Comparison of ENCODE assay signal across 8 mouse cellular contexts in genomic region chr5:23434598-23435481, GRCm38 (mm10). TPM values are rescaled to one million over a fixed set of nuclear protein-coding genes. Genes with fewer than 3 reads are reported as not detected.
A peak's percentile ranks its signal among the peaks of the same experiment; 100 is the strongest.
DNase-seq lines count a peak whose midpoint lies in the region; ATAC-seq and TF ChIP-seq lines count a peak whose summit lies in the region.

No protein-coding gene starts in this region.

- TF ChIP-seq POLR2A in myocyte (IDR thresholded peaks at IDR 0.05; ENCODE audit: insufficient read length, low read depth): peak; percentile 41

- peak overlapping the region; percentile 97 for H3ac ChIP-seq in myocyte (ENCODE audit: control insufficient read depth, insufficient read length)

- peak overlapping the region; percentile 100 for H3K27ac ChIP-seq in embryonic facial prominence, embryonic 15.5 days (replicated peaks)
- H3K27ac ChIP-seq in heart, embryonic 10.5 days: peak overlapping the region; percentile 100
- H3K27ac ChIP-seq in kidney, embryonic 15.5 days: peak overlapping the region; percentile 100
- H3K27ac ChIP-seq in liver, embryonic 12.5 days: peak overlapping the region; percentile 100

- H3K9ac ChIP-seq in embryonic facial prominence, embryonic 15.5 days: peak overlapping the region; percentile 99
- peak overlapping the region; percentile 97 for H3K9ac ChIP-seq in kidney, embryonic 15.5 days
- H3K9ac ChIP-seq in liver, embryonic 12.5 days: peak overlapping the region; percentile 93

- WGBS in embryonic facial prominence, embryonic 15.5 days: under 1% methylated on average over 46 of the region's 46 CpGs
- under 1% methylated on average over 46 of the region's 46 CpGs for WGBS in heart, embryonic 10.5 days
- under 1% methylated on average over 46 of the region's 46 CpGs for WGBS in kidney, embryonic 15.5 days
- WGBS in liver, embryonic 12.5 days (ENCODE audit: insufficient replicate concordance): under 1% methylated on average over 46 of the region's 46 CpGs

- H3K4me3 ChIP-seq in embryonic facial prominence, embryonic 15.5 days (replicated peaks): peak overlapping the region; percentile 87
- H3K4me3 ChIP-seq in heart, embryonic 10.5 days: peak overlapping the region; percentile 86
- H3K4me3 ChIP-seq in kidney, embryonic 15.5 days (replicated peaks): peak overlapping the region; percentile 72
- H3K4me3 ChIP-seq in liver, embryonic 12.5 days: peak overlapping the region; percentile 95
- peak overlapping the region; percentile 99 for H3K4me3 ChIP-seq in myocyte

- ATAC-seq in embryonic facial prominence, embryonic 15.5 days (ENCODE audit: insufficient number of reproducible peaks, low FRiP score, low TSS enrichment, low read depth): no peak
- peak; percentile 3 for ATAC-seq in kidney, embryonic 15.5 days (replicated peaks; ENCODE audit: low FRiP score)
- ATAC-seq in liver, embryonic 12.5 days: peak; percentile 28; the same call in 1 of the 2 replicates

- H3K36me3 ChIP-seq in embryonic facial prominence, embryonic 15.5 days: no peaks in the 10 kb centered on the region
- H3K36me3 ChIP-seq in heart, embryonic 10.5 days: no peaks in the 10 kb centered on the region
- H3K36me3 ChIP-seq in kidney, embryonic 15.5 days: no peaks in the 10 kb centered on the region
- H3K36me3 ChIP-seq in liver, embryonic 12.5 days: no peaks in the 10 kb centered on the region
- H3K36me3 ChIP-seq in myocyte (ENCODE audit: control insufficient read depth, insufficient read depth): no peaks in the 10 kb centered on the region

- 0 out of 2 replicates have a peak, but pooled peaks cover 7% of the 10 kb centered on the region for H3K4me1 ChIP-seq in embryonic facial prominence, embryonic 15.5 days
- peaks cover 5% of the 10 kb centered on the region; the same call in 1 of the 2 replicates for H3K4me1 ChIP-seq in heart, embryonic 10.5 days
- peaks cover 24% of the 10 kb centered on the region for H3K4me1 ChIP-seq in kidney, embryonic 15.5 days
- peaks cover 38% of the 10 kb centered on the region for H3K4me1 ChIP-seq in liver, embryonic 12.5 days

- DNase-seq in 3T3-L1 (ENCODE audit: low read depth, low spot score): peak; percentile 62
- DNase-seq in adrenal gland, postnatal 25 days: peak; percentile 50
- peak; percentile 81 for DNase-seq in heart, embryonic 10.5 days (ENCODE audit: low spot score)
- peak; percentile 53 to 82 for DNase-seq in spleen, postnatal 4 days (ENCODE audit: low spot score in 2 of 2)

- H3K27me3 ChIP-seq in embryonic facial prominence, embryonic 15.5 days: no peaks in the 10 kb centered on the region
- no peaks in the 10 kb centered on the region for H3K27me3 ChIP-seq in heart, embryonic 10.5 days (ENCODE audit: insufficient read depth, poor library complexity, severe bottlenecking)
- H3K27me3 ChIP-seq in kidney, embryonic 15.5 days: no peaks in the 10 kb centered on the region
- no peaks in the 10 kb centered on the region for H3K27me3 ChIP-seq in liver, embryonic 12.5 days (replicated peaks)
- no peaks in the 10 kb centered on the region for H3K27me3 ChIP-seq in myocyte (ENCODE audit: control insufficient read depth, insufficient read depth, insufficient read length)

- H3K9me3 ChIP-seq in embryonic facial prominence, embryonic 15.5 days (replicated peaks): no peaks in the 10 kb centered on the region
- H3K9me3 ChIP-seq in heart, embryonic 10.5 days: no peaks in the 10 kb centered on the region
- H3K9me3 ChIP-seq in kidney, embryonic 15.5 days (replicated peaks): no peaks in the 10 kb centered on the region
- no peaks in the 10 kb centered on the region for H3K9me3 ChIP-seq in liver, embryonic 12.5 days (replicated peaks)

- peaks cover 82% of the 10 kb centered on the region for H3K79me2 ChIP-seq in myocyte (ENCODE audit: control insufficient read depth, insufficient read depth)

- H3K4me2 ChIP-seq in embryonic facial prominence, embryonic 15.5 days (replicated peaks): peak overlapping the region; percentile 69
- H3K4me2 ChIP-seq in kidney, embryonic 15.5 days: peak overlapping the region; percentile 80
- peak overlapping the region; percentile 89 for H3K4me2 ChIP-seq in liver, embryonic 12.5 days
- H3K4me2 ChIP-seq in myocyte (ENCODE audit: low read depth): peak overlapping the region; percentile 75

TF ChIP-seq in myocyte, 11 proteins besides CTCF, POLR2A, EP300 and RAD21:
- TF ChIP-seq SRF (IDR thresholded peaks at IDR 0.05; ENCODE audit: control insufficient read depth, insufficient read length, low read depth) (no peak), REST (IDR thresholded peaks at IDR 0.05; ENCODE audit: insufficient read depth, insufficient read length) (no peak), USF1 (IDR thresholded peaks at IDR 0.05; ENCODE audit: low read depth) (no peak), POLR2AphosphoS2 (IDR thresholded peaks at IDR 0.05; ENCODE audit: insufficient read length, low read depth) (no peak), MYOD1 (IDR thresholded peaks at IDR 0.05; ENCODE audit: control insufficient read depth in 1 of 3, insufficient read length in 2 of 3, low read depth in 2 of 3) (no peak), CEBPB (IDR thresholded peaks at IDR 0.05; ENCODE audit: insufficient read depth, poor library complexity, severe bottlenecking) (no peak), TCF12 (IDR thresholded peaks at IDR 0.05; ENCODE audit: insufficient read depth, poor library complexity, severe bottlenecking) (no peak), MAX (IDR thresholded peaks at IDR 0.05; ENCODE audit: low read depth) (no peak), MYOG (IDR thresholded peaks at IDR 0.05; ENCODE audit: control insufficient read depth in 1 of 3, insufficient read depth in 1 of 3, insufficient read length in 2 of 3, low read depth in 2 of 3) (no peak), E2F4 (IDR thresholded peaks at IDR 0.05; ENCODE audit: insufficient read depth) (no peak), TCF3 (IDR thresholded peaks at IDR 0.05; ENCODE audit: insufficient read length, low read depth) (no peak)

RNA-seq across cellular contexts. Expression of gene Kmt2e, which starts 0.6 kb away (rescaled TPM):
- 77.2 and 90.2 TPM in 2 replicates for total RNA-seq in adrenal gland, postnatal 25 days (2021)
- polyA plus RNA-seq in embryonic facial prominence, embryonic 15.5 days (2015; fragmentation: Nextera tagmentation; extraction: Ambion mirVana): 105 and 109 TPM in 2 replicates
- polyA plus RNA-seq in heart, embryonic 10.5 days (2016; fragmentation: Nextera tagmentation; extraction: Ambion mirVana): 63.2 and 69.0 TPM in 2 replicates
- polyA plus RNA-seq in kidney, embryonic 15.5 days (2015; fragmentation: Nextera tagmentation; extraction: Ambion mirVana): 87.5 and 91.5 TPM in 2 replicates
- polyA plus RNA-seq in liver, embryonic 12.5 days (2016; fragmentation: Nextera tagmentation; extraction: Ambion mirVana): 45.1 and 45.4 TPM in 2 replicates
- 9.0 TPM for polyA plus RNA-seq in myocyte (2012; fragmentation: generic; extraction: Trizol)
